Mouse (Mus musculus) frontal cortex, postnatal 36 days (tissue): Measurements from ENCODE around the gene Gm10065.
"Not testable (repeated sequence)": the region's sequence is repeated elsewhere in the genome, so short reads cannot be mapped to it uniquely, and the experiment has no call there.

Experiments
- DNase-seq, 2 experiments: peaks; one replicate each; pipeline ENCODE4 v3.0.0; 2022; ENCODE audit warnings: low spot score in 2 of 2

The Gm10065 gene

GRCm38 (mm10) chr13:21478759-21479670 is at the start of gene Gm10065, which contains the start of gene Zkscan4:
Gm10065 (minus strand) TSS chr13:21479441.
Zkscan4 (plus strand) TSS chr13:21478907.
- DNase-seq, result peak; percentile 79 to 87

GRCm38 (mm10) chr13:21506221-21506649 is 27.0 kb upstream of the Gm10065 start:
- DNase-seq, result peak; percentile 73 to 83

GRCm38 (mm10) chr13:21502296-21502695 is 23.1 kb upstream of the Gm10065 start:
- no peak for DNase-seq

GRCm38 (mm10) chr13:21501182-21501581 is 21.9 kb upstream of the Gm10065 start, which contains the start of gene Gm11273:
Gm11273 (minus strand) TSS chr13:21501418.
- DNase-seq, result not testable (repeated sequence)

GRCm38 (mm10) chr13:21495080-21495479 is 15.8 kb upstream of the Gm10065 start, which contains the start of gene AK157302:
AK157302 (plus strand) TSS chr13:21495223.
- DNase-seq, result no peak

GRCm38 (mm10) chr13:21492847-21493246 is 13.6 kb upstream of the Gm10065 start:
- DNase-seq, result no peak

GRCm38 (mm10) chr13:21486881-21487280 is 7.6 kb upstream of the Gm10065 start:
- DNase-seq, result no peak

- DNase-seq, result no peak
Observed at GRCm38 (mm10) chr13:21472427-21472826, 6.8 kb downstream of the Gm10065 start.

- DNase-seq, result no peak
Observed at GRCm38 (mm10) chr13:21469097-21469496, 10.1 kb downstream of the Gm10065 start.

GRCm38 (mm10) chr13:21468061-21469019 is 10.9 kb downstream of the Gm10065 start, which contains the start of gene Nkapl:
Nkapl (minus strand) TSS chr13:21468509.
- DNase-seq, result peak; percentile 71 to 75

GRCm38 (mm10) chr13:21467336-21467735 is 11.9 kb downstream of the Gm10065 start:
- DNase-seq, result no peak

GRCm38 (mm10) chr13:21462516-21462915 is 16.7 kb downstream of the Gm10065 start:
- not testable (repeated sequence) for DNase-seq

GRCm38 (mm10) chr13:21456347-21456746 is 22.9 kb downstream of the Gm10065 start:
- no peak for DNase-seq

GRCm38 (mm10) chr13:21454133-21454532 is 25.1 kb downstream of the Gm10065 start:
- DNase-seq, result no peak

- DNase-seq, result peak; percentile 88 to 89
Observed at GRCm38 (mm10) chr13:21453449-21453848, 25.8 kb downstream of the Gm10065 start, which contains the start of gene Zscan26. Zscan26 (minus strand) TSS chr13:21453730.

GRCm38 (mm10) chr13:21453042-21453441 is 26.2 kb downstream of the Gm10065 start:
- no peak for DNase-seq

- no peak for DNase-seq
Observed at GRCm38 (mm10) chr13:21447856-21448614, 31.2 kb downstream of the Gm10065 start.

- no peak for DNase-seq
Observed at GRCm38 (mm10) chr13:21446796-21447195, 32.4 kb downstream of the Gm10065 start.

GRCm38 (mm10) chr13:21441207-21441572 is 38.1 kb downstream of the Gm10065 start:
- no peak for DNase-seq

GRCm38 (mm10) chr13:21440503-21441206 is 38.6 kb downstream of the Gm10065 start, which contains the start of gene Pgbd1:
Pgbd1 (minus strand) TSS chr13:21441058.
- DNase-seq, result peak; percentile 68 to 74
